In the genomic region with DNA sequence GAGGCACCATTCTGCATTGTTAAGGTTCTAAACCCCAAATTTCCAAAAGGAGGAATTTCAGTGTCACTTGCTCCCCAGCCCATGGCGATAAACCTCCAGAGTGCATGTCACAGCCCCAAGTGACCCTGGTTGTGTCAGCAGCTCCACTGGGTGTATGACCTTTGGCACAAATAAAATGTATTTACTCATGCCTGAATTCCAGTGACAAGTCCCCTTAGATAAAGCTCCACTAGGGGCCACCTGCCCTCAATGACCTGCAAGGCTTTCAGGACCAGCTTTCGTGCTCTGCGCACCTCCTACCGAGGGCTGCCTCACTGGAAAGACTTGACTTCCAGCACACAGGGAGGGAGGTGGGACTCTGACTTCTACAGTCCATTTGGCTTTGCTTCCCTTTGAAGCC, we compare ENCODE assay signal across 16 mouse cellular contexts.
DNase-seq lines count a peak whose midpoint lies in the region; ATAC-seq lines count a peak whose summit lies in the region.
"Had no signal": no experiment of that assay in that cellular context is flagged by ENCODE, and none has a peak within 500 bp of the region (broad histone marks: within the 10 kb centered on the region; RNA-seq: fewer than 3 reads in every experiment).

No protein-coding gene starts in this region.

- DNase-seq in adrenal gland, adult 2 months = peak; percentile 55
- no peak for DNase-seq in adrenal gland, postnatal 36 days
- peak; percentile 37 for DNase-seq in midbrain, embryonic 11.5 days (ENCODE audit: low spot score, missing footprints)
- DNase-seq in kidney, postnatal 25 days = peak; percentile 24 to 48
- DNase-seq in urinary bladder, postnatal 36 days (ENCODE audit: low spot score in 2 of 2) = no peak
- no peak for DNase-seq in layer of hippocampus, adult 9-11 months
- DNase-seq: cerebellum, adult 11-12 months; heart, postnatal 4 days; thymus, adult 2 months had no signal

- H3K27me3 ChIP-seq in midbrain, embryonic 11.5 days (ENCODE audit: control insufficient read depth, insufficient read depth, low read length) = no peaks in the 10 kb centered on the region
- H3K27me3 ChIP-seq in midbrain, embryonic 13.5 days = 0 out of 2 replicates have a peak, but pooled peaks cover 14% of the 10 kb centered on the region
- H3K27me3 ChIP-seq: embryonic facial prominence, embryonic 15.5 days; forebrain, embryonic 13.5 days; lung, embryonic 15.5 days had no signal

- H3K4me2 ChIP-seq in midbrain, embryonic 11.5 days = no peak overlapping the region
- H3K4me2 ChIP-seq in midbrain, embryonic 13.5 days (replicated peaks) = no peak overlapping the region
- H3K4me2 ChIP-seq: embryonic facial prominence, embryonic 15.5 days; forebrain, embryonic 13.5 days; heart, embryonic 11.5 days; lung, embryonic 15.5 days had no signal

- no peaks in the 10 kb centered on the region for H3K9me3 ChIP-seq in midbrain, embryonic 11.5 days (ENCODE audit: control insufficient read depth, low read length)
- no peaks in the 10 kb centered on the region for H3K9me3 ChIP-seq in midbrain, embryonic 13.5 days
- H3K9me3 ChIP-seq: embryonic facial prominence, embryonic 15.5 days; forebrain, embryonic 13.5 days; lung, embryonic 15.5 days; megakaryocyte, embryonic 14.5 days had no signal

- no peak for ATAC-seq in midbrain, embryonic 11.5 days (ENCODE audit: low FRiP score)
- ATAC-seq in midbrain, embryonic 13.5 days = no peak
- ATAC-seq in erythroblast, adult 5-6 weeks (replicated peaks; ENCODE audit: low FRiP score, poor library complexity, severe bottlenecking) = no peak
- ATAC-seq: forebrain, embryonic 13.5 days had no signal

- 23% methylated on average over 4 of the region's 4 CpGs for WGBS in midbrain, embryonic 11.5 days
- WGBS in midbrain, embryonic 13.5 days = 50% methylated on average over 4 of the region's 4 CpGs

- H3K9ac ChIP-seq in midbrain, embryonic 11.5 days (ENCODE audit: low read length) = no peak overlapping the region
- no peak overlapping the region for H3K9ac ChIP-seq in midbrain, embryonic 13.5 days (replicated peaks)
- H3K9ac ChIP-seq: embryonic facial prominence, embryonic 15.5 days; forebrain, embryonic 13.5 days; lung, embryonic 15.5 days had no signal

- H3K36me3 ChIP-seq in midbrain, embryonic 11.5 days (ENCODE audit: control insufficient read depth, insufficient read depth, low read length) = no peaks in the 10 kb centered on the region
- H3K36me3 ChIP-seq in midbrain, embryonic 13.5 days = no peaks in the 10 kb centered on the region
- H3K36me3 ChIP-seq: embryonic facial prominence, embryonic 15.5 days; lung, embryonic 15.5 days had no signal

- H3K4me3 ChIP-seq in midbrain, embryonic 11.5 days (ENCODE audit: low read depth, low read length) = no peak overlapping the region
- no peak overlapping the region for H3K4me3 ChIP-seq in midbrain, embryonic 13.5 days (replicated peaks)
- H3K4me3 ChIP-seq: embryonic facial prominence, embryonic 15.5 days; forebrain, embryonic 13.5 days; lung, embryonic 15.5 days; megakaryocyte, embryonic 14.5 days had no signal

- H3K4me1 ChIP-seq in midbrain, embryonic 11.5 days (ENCODE audit: control insufficient read depth, insufficient read depth, low read length) = peaks cover 4% of the 10 kb centered on the region; the same call in 1 of the 2 replicates
- H3K4me1 ChIP-seq in midbrain, embryonic 13.5 days (replicated peaks) = no peaks in the 10 kb centered on the region
- H3K4me1 ChIP-seq: embryonic facial prominence, embryonic 15.5 days; forebrain, embryonic 13.5 days had no signal

- no peak overlapping the region for H3K27ac ChIP-seq in midbrain, embryonic 11.5 days (ENCODE audit: low read depth, low read length)
- no peak overlapping the region for H3K27ac ChIP-seq in midbrain, embryonic 13.5 days
- H3K27ac ChIP-seq: embryonic facial prominence, embryonic 15.5 days; forebrain, embryonic 13.5 days; lung, embryonic 15.5 days had no signal

Comparison
In these comparisons a context has a peak if more than half of its experiments do, and no peak if none do; other contexts are left out.
1. DNase-seq: peak in adrenal gland, adult 2 months (single experiment), midbrain, embryonic 11.5 days (single experiment) and kidney, postnatal 25 days (2 of 2); none in adrenal gland, postnatal 36 days (0 of 2), urinary bladder, postnatal 36 days (0 of 2) and layer of hippocampus, adult 9-11 months (single experiment).